Mouse (Mus musculus): Measurements from ENCODE around the gene Ninl. TPM values are rescaled to one million over a fixed set of nuclear protein-coding genes. Genes with fewer than 3 reads are reported as not detected.

The Ninl gene
- polyA plus RNA-seq (2012; rRNA removed) = 0.70 and 0.82 TPM in 2 replicates

GRCm38 (mm10) chr2:151039232-151039695 lies at the start of gene Ninl, which contains the start of gene Nanp:
Ninl (minus strand) TSS chr2:151039382.
Nanp (minus strand) TSS chr2:151039398.

GRCm38 (mm10) chr2:150904936-150905450 lies 134.2 kb downstream of the Ninl start, which contains the start of gene Gins1:
Gins1 (plus strand) TSS chr2:150905400.

GRCm38 (mm10) chr2:150904272-150904935 lies 134.8 kb downstream of the Ninl start, which contains the start of gene Abhd12:
Abhd12 (minus strand) TSS chr2:150904741.

Other genes with a start within 250 kb of the Ninl start
- gene Abhd12, start 134.6 kb downstream of the Ninl start, polyA plus RNA-seq (2012; rRNA removed) = 43.5 and 44.9 TPM in 2 replicates
- 0.48 and 0.73 TPM in 2 replicates for gene Gins1, start 134.0 kb downstream of the Ninl start, polyA plus RNA-seq (2012; rRNA removed)
- 0.31 and 0.74 TPM in 2 replicates for gene Nanp, start within 50 bp of the Ninl start, polyA plus RNA-seq (2012; rRNA removed)
- gene Gm14151, start 53.0 kb upstream of the Ninl start, polyA plus RNA-seq (2012; rRNA removed) = not detected in 2 replicates
- gene Gm14147, start 58.9 kb upstream of the Ninl start, polyA plus RNA-seq (2012; rRNA removed) = not detected in 2 replicates

Data from stomach, adult 2 months (tissue).